Mouse (Mus musculus) liver, adult 2 months (tissue): ENCODE data around the gene Trim14.

Experiments used
- CTCF ChIP-seq: fragments of 200-500 bp; IDR thresholded peaks from 2 replicates; pipeline ENCODE4 v1.5.1; 2011; ENCODE audit warnings: low read depth, low read length, control low read depth
- POLR2A ChIP-seq: fragments of 200-500 bp; IDR thresholded peaks from 2 replicates; pipeline ENCODE4 v1.6.1; 2011; ENCODE audit warnings: low read length, control low read depth; ENCODE audit not compliant: insufficient read depth; ENCODE audit errors: extremely low read depth

GRCm38 (mm10) chr4:46489028-46489925 lies 46.7 kb downstream of the Trim14 start, which contains the start of gene Nans:
- TF ChIP-seq CTCF: no peak
- no peak for TF ChIP-seq POLR2A
